Mouse (Mus musculus): ENCODE results near the gene Stxbp1. TPM values are rescaled to one million over a fixed set of nuclear protein-coding genes. Genes with fewer than 3 reads are reported as not detected.

The Stxbp1 gene
- total and polyA plus RNA-seq, 3 experiments = 3.3 to 13.7 (median 6.1) TPM

GRCm38 (mm10) chr2:32876490-32877302, 29.7 kb upstream of the Stxbp1 start:
- Histone ChIP-seq H3K4me1 (ENCODE audit: insufficient read depth, low read depth, low read length) (peaks cover 15% of the 10 kb centered on the region), H3K4me3 (ENCODE audit: low read depth, low read length) (peak overlapping the region; percentile 66; the same call in 1 of the 2 replicates), H3K27me3 (ENCODE audit: insufficient read depth, low read length) (peaks cover 87% of the 10 kb centered on the region), H3K9me3 (replicated peaks) (no peaks in the 10 kb centered on the region), H3K36me3 (replicated peaks) (no peaks in the 10 kb centered on the region)
- no peak for ATAC-seq (ENCODE audit: extremely low read depth, insufficient number of reproducible peaks, low FRiP score, poor library complexity, severe bottlenecking)
- TF ChIP-seq GATA1 (IDR thresholded peaks at IDR 0.05; ENCODE audit: borderline replicate concordance, low read length) (no peak), GATA2 (IDR thresholded peaks at IDR 0.05; ENCODE audit: borderline replicate concordance, low read depth, low read length) (no peak), POLR2AphosphoS5 (IDR thresholded peaks at IDR 0.05; ENCODE audit: insufficient replicate concordance, low read depth, low read length) (no peak), TAL1 (conservative IDR thresholded peaks at IDR 0.05; ENCODE audit: low read depth, low read length) (no peak), CTCF (IDR thresholded peaks at IDR 0.05; ENCODE audit: low read depth, low read length) (no peak)
- DNase-seq (ENCODE audit: low spot score) = no peak

GRCm38 (mm10) chr2:32875675-32876489, 28.8 kb upstream of the Stxbp1 start, which contains the start of gene Fam129b:
Fam129b (plus strand) TSS chr2:32876114.
- peak within 1 kb of the TSS; percentile 66; the same call in 1 of the 2 replicates for H3K4me3 ChIP-seq (ENCODE audit: low read depth, low read length)
- H3K4me1 ChIP-seq (ENCODE audit: insufficient read depth, low read depth, low read length) = peaks cover 15% of the 10 kb centered on the region
- H3K9me3 ChIP-seq (replicated peaks) = no peaks in the 10 kb centered on the region
- no peaks in the 10 kb centered on the region for H3K36me3 ChIP-seq (replicated peaks)
- TF ChIP-seq TAL1 (conservative IDR thresholded peaks at IDR 0.05; ENCODE audit: low read depth, low read length) (no peak), CTCF (IDR thresholded peaks at IDR 0.05; ENCODE audit: low read depth, low read length) (no peak), GATA1 (IDR thresholded peaks at IDR 0.05; ENCODE audit: borderline replicate concordance, low read length) (no peak), POLR2AphosphoS5 (IDR thresholded peaks at IDR 0.05; ENCODE audit: insufficient replicate concordance, low read depth, low read length) (no peak), GATA2 (IDR thresholded peaks at IDR 0.05; ENCODE audit: borderline replicate concordance, low read depth, low read length) (no peak)
- ATAC-seq (ENCODE audit: extremely low read depth, insufficient number of reproducible peaks, low FRiP score, poor library complexity, severe bottlenecking) = no peak
- peak; percentile 40 for DNase-seq (ENCODE audit: low spot score)
- H3K27me3 ChIP-seq (ENCODE audit: insufficient read depth, low read length) = peaks cover 81% of the 10 kb centered on the region

- no peaks in the 10 kb centered on the region for H3K9me3 ChIP-seq (replicated peaks)
- no peak overlapping the region for H3K4me3 ChIP-seq (ENCODE audit: low read depth, low read length)
- DNase-seq (ENCODE audit: low spot score) = no peak
- ATAC-seq (ENCODE audit: extremely low read depth, insufficient number of reproducible peaks, low FRiP score, poor library complexity, severe bottlenecking) = no peak
- TF ChIP-seq POLR2AphosphoS5 (IDR thresholded peaks at IDR 0.05; ENCODE audit: insufficient replicate concordance, low read depth, low read length) = no peak
- peaks cover 18% of the 10 kb centered on the region for H3K4me1 ChIP-seq (ENCODE audit: insufficient read depth, low read depth, low read length)
- H3K27me3 ChIP-seq (ENCODE audit: insufficient read depth, low read length) = peaks cover 76% of the 10 kb centered on the region
- no peaks in the 10 kb centered on the region for H3K36me3 ChIP-seq (replicated peaks)
These were observed 28.1 kb upstream of the Stxbp1 start for GRCm38 (mm10) chr2:32874951-32875674.

DNA sequence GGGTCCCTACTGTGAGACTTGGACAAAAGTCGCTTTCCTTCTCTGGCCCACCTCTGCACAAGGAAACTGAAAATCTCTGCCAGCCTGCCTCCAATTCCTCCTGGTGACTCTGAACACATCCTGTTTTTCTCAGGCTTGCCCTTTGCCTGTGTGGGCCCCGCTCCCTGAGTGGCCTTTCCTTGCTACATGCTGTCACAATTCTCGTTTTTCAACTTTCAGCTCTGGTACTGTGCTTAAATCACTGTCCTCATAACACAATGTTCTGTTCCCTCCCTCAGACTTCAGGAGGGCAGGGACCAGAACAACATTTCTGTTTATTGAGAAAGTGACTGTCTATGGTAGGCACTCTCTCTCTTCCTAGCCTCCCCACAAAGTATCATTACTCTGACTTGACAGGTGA, 27.0 kb upstream of the Stxbp1 start:
- H3K9me3 ChIP-seq (replicated peaks) = no peaks in the 10 kb centered on the region
- ATAC-seq (ENCODE audit: extremely low read depth, insufficient number of reproducible peaks, low FRiP score, poor library complexity, severe bottlenecking) = no peak
- no peak for DNase-seq (ENCODE audit: low spot score)
- no peaks in the 10 kb centered on the region for H3K36me3 ChIP-seq (replicated peaks)
- peaks cover 71% of the 10 kb centered on the region for H3K27me3 ChIP-seq (ENCODE audit: insufficient read depth, low read length)
- H3K4me3 ChIP-seq (ENCODE audit: low read depth, low read length) = no peak overlapping the region
- H3K4me1 ChIP-seq (ENCODE audit: insufficient read depth, low read depth, low read length) = peaks cover 23% of the 10 kb centered on the region
- TF ChIP-seq POLR2AphosphoS5 (IDR thresholded peaks at IDR 0.05; ENCODE audit: insufficient replicate concordance, low read depth, low read length) = no peak
- TF ChIP-seq GATA2 (IDR thresholded peaks at IDR 0.05; ENCODE audit: borderline replicate concordance, low read depth, low read length) = no peak
- no peak for TF ChIP-seq TAL1 (conservative IDR thresholded peaks at IDR 0.05; ENCODE audit: low read depth, low read length)
- no peak for TF ChIP-seq CTCF (IDR thresholded peaks at IDR 0.05; ENCODE audit: low read depth, low read length)
- no peak for TF ChIP-seq GATA1 (IDR thresholded peaks at IDR 0.05; ENCODE audit: borderline replicate concordance, low read length)

- Histone ChIP-seq H3K9me3 (replicated peaks) (no peaks in the 10 kb centered on the region), H3K36me3 (replicated peaks) (no peaks in the 10 kb centered on the region), H3K4me1 (ENCODE audit: insufficient read depth, low read depth, low read length) (peaks cover 8% of the 10 kb centered on the region), H3K27me3 (ENCODE audit: insufficient read depth, low read length) (peaks cover 50% of the 10 kb centered on the region), H3K4me3 (ENCODE audit: low read depth, low read length) (no peak overlapping the region)
- ATAC-seq (ENCODE audit: extremely low read depth, insufficient number of reproducible peaks, low FRiP score, poor library complexity, severe bottlenecking) = no peak
- TF ChIP-seq GATA1 (IDR thresholded peaks at IDR 0.05; ENCODE audit: borderline replicate concordance, low read length) (no peak), GATA2 (IDR thresholded peaks at IDR 0.05; ENCODE audit: borderline replicate concordance, low read depth, low read length) (no peak), POLR2AphosphoS5 (IDR thresholded peaks at IDR 0.05; ENCODE audit: insufficient replicate concordance, low read depth, low read length) (no peak), CTCF (IDR thresholded peaks at IDR 0.05; ENCODE audit: low read depth, low read length) (no peak), TAL1 (conservative IDR thresholded peaks at IDR 0.05; ENCODE audit: low read depth, low read length) (no peak)
- no peak for DNase-seq (ENCODE audit: low spot score)
These were observed 23.4 kb upstream of the Stxbp1 start for GRCm38 (mm10) chr2:32870275-32871100.

Data from G1E (cell line).